Mouse (Mus musculus): Measurements from ENCODE around the gene Nos2. TPM values are rescaled to one million over a fixed set of nuclear protein-coding genes. Genes with fewer than 3 reads are reported as not detected.

Gene Nos2
- total and polyA plus RNA-seq, 3 experiments: not detected

DNA sequence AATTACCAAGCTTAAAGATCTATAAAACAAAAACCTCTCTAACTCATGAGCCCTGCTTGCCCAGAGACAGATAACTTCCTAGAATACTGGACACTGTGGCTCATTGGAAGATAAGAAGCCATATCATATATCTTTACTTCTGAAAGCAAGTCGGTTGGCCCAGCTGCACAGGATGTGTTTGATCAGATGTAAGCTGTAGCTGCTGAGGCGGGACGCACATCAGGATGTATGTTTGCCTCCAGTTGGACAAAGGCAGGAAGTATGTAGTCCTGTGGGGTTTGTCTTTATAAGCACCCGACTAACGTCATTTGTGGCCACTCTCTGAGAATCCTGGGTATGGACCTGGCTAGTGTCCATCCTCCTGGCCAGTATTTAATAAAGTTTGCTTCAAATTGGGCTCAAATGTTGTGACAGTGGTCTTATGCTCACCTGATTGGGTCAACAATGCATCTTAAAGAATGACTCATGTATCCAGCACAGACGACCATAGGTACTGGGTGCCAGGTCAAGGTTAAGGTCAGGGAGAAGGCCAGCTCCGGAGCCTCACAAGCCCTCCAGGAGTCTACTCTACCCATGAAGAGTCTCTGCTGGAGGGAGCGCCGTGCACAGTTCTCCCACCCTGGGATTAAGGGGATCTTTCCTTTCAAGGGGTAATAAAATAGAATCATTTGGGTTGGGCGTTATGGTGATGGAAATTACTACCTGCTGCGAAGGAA is 82.6 kb downstream of the Nos2 start:
- Histone ChIP-seq H3K9ac (ENCODE audit: control insufficient read depth, low read depth, low read length, poor library complexity, severe bottlenecking) (peak overlapping the region; percentile 42), H3K27me3 (ENCODE audit: control insufficient read depth in 1 of 2, insufficient read depth in 2 of 2, low read length in 2 of 2) (no peaks in the 10 kb centered on the region), H3K4me1 (ENCODE audit: control insufficient read depth in 1 of 2, insufficient read depth in 2 of 2, low read length in 2 of 2) (peaks cover 57 to 60% of the 10 kb centered on the region in 2 experiments), H3K4me3 (ENCODE audit: control insufficient read depth in 1 of 2, insufficient read depth in 1 of 2, low read depth in 2 of 2, low read length in 2 of 2) (peak overlapping the region; percentile 5; a peak in 2 of 4 replicates), H3K79me2 (ENCODE audit: control insufficient read depth, insufficient read depth, low read length, poor library complexity) (no peaks in the 10 kb centered on the region), H3K36me3 (ENCODE audit: control insufficient read depth in 1 of 2, insufficient read depth in 2 of 2, low read length in 2 of 2) (peaks cover 0 to 58% of the 10 kb centered on the region in 2 experiments; a peak in 2 of 4 replicates), H3K27ac (ENCODE audit: control insufficient read depth, low read depth, low read length) (peak overlapping the region; percentile 90), H3K9me3 (replicated peaks; ENCODE audit: insufficient read depth, low read length) (no peaks in the 10 kb centered on the region)
- TF ChIP-seq NELFE (IDR thresholded peaks at IDR 0.05; ENCODE audit: low read depth, low read length) (peak; percentile 26; the same call in 1 of the 2 replicates), RAD21 (IDR thresholded peaks at IDR 0.05; ENCODE audit: low read depth, low read length) (no peak), BHLHE40 (IDR thresholded peaks at IDR 0.05; ENCODE audit: borderline replicate concordance, low read depth, low read length) (peak; percentile 30; the same call in 1 of the 2 replicates), ZMIZ1 (IDR thresholded peaks at IDR 0.05; ENCODE audit: low read depth, low read length) (peak; percentile 89), CHD2 (IDR thresholded peaks at IDR 0.05; ENCODE audit: low read length) (peak; percentile 2; the same call in 1 of the 2 replicates), ETS1 (IDR thresholded peaks at IDR 0.05; ENCODE audit: low read depth, low read length) (peak; percentile 100), TAL1 (IDR thresholded peaks at IDR 0.05; ENCODE audit: low read length) (peak; percentile 49; the same call in 1 of the 2 replicates), CTCF (IDR thresholded peaks at IDR 0.05 in 2 of 3, conservative IDR thresholded peaks at IDR 0.05 in 1 of 3; ENCODE audit: control insufficient read depth in 1 of 3, insufficient read depth in 1 of 3, low read depth in 2 of 3, low read length in 3 of 3, poor library complexity in 1 of 3, severe bottlenecking in 1 of 3) (no peak), TBP (IDR thresholded peaks at IDR 0.05; ENCODE audit: low read depth, low read length) (peak; percentile 71; the same call in 1 of the 2 replicates), RCOR1 (IDR thresholded peaks at IDR 0.05; ENCODE audit: low read depth, low read length) (peak; percentile 85), JUND (IDR thresholded peaks at IDR 0.05; ENCODE audit: low read depth, low read length) (0 out of 2 replicates have a peak, but pooled peaks have one; percentile 9), USF2 (IDR thresholded peaks at IDR 0.05; ENCODE audit: borderline replicate concordance in 1 of 2, insufficient read depth in 1 of 2, low read depth in 1 of 2, low read length in 2 of 2) (no peak), TCF12 (IDR thresholded peaks at IDR 0.05; ENCODE audit: low read depth, low read length) (peak; percentile 99), ZC3H11A (IDR thresholded peaks at IDR 0.05; ENCODE audit: low read depth, low read length) (no peak), MYB (IDR thresholded peaks at IDR 0.05; ENCODE audit: low read depth, low read length) (peak; percentile 98), HCFC1 (IDR thresholded peaks at IDR 0.05; ENCODE audit: low read depth, low read length) (peak; percentile 71), MAFK (IDR thresholded peaks at IDR 0.05; ENCODE audit: borderline replicate concordance, low read depth, low read length) (peak; percentile 55; the same call in 1 of the 2 replicates), SMC3 (IDR thresholded peaks at IDR 0.05; ENCODE audit: low read depth, low read length) (no peak), MAZ (IDR thresholded peaks at IDR 0.05; ENCODE audit: low read depth, low read length) (no peak; the same call in 1 of the 2 replicates), ZNF384 (IDR thresholded peaks at IDR 0.05; ENCODE audit: low read depth, low read length) (no peak), EP300 (IDR thresholded peaks at IDR 0.05; ENCODE audit: low read depth in 1 of 2, low read length in 2 of 2) (peak; percentile 98 to 99), ZKSCAN1 (IDR thresholded peaks at IDR 0.05; ENCODE audit: low read depth, low read length) (no peak), MYC (IDR thresholded peaks at IDR 0.05; ENCODE audit: low read depth, low read length) (0 out of 2 replicates have a peak, but pooled peaks have one; percentile 40), SIN3A (IDR thresholded peaks at IDR 0.05; ENCODE audit: low read length) (peak; percentile 98), MEF2A (IDR thresholded peaks at IDR 0.05; ENCODE audit: extremely low read depth, insufficient replicate concordance, low read depth, low read length, poor library complexity, severe bottlenecking) (no peak), USF1 (IDR thresholded peaks at IDR 0.05; ENCODE audit: low read depth, low read length) (no peak), ELF1 (IDR thresholded peaks at IDR 0.05; ENCODE audit: low read depth, low read length) (peak; percentile 63; the same call in 1 of the 2 replicates), POLR2AphosphoS2 (IDR thresholded peaks at IDR 0.05; ENCODE audit: low read length) (0 out of 2 replicates have a peak, but pooled peaks have one; percentile 26), MXI1 (IDR thresholded peaks at IDR 0.05; ENCODE audit: low read depth, low read length) (0 out of 2 replicates have a peak, but pooled peaks have one; percentile 1), POLR2A (IDR thresholded peaks at IDR 0.05; ENCODE audit: control insufficient read depth in 1 of 2, insufficient read depth in 1 of 2, low read depth in 1 of 2, low read length in 2 of 2, poor library complexity in 1 of 2) (peak; percentile 51 to 77; a peak in 2 of 4 replicates), GATA1 (IDR thresholded peaks at IDR 0.05; ENCODE audit: low read depth, low read length) (peak; percentile 99), GABPA (IDR thresholded peaks at IDR 0.05; ENCODE audit: low read depth, low read length) (no peak; the same call in 1 of the 2 replicates), CHD1 (IDR thresholded peaks at IDR 0.05; ENCODE audit: low read depth, low read length) (0 out of 2 replicates have a peak, but pooled peaks have one; percentile 90)
- DNase-seq (ENCODE audit: low read depth, low spot score): peak; percentile 96
